Mouse (Mus musculus) MEL (cell line): ENCODE data around the gene Kcnh7.

ENCODE experiments used
- CTCF ChIP-seq, 3 experiments: IDR thresholded peaks in 2 of 3; conservative IDR thresholded peaks in 1 of 3; 2 replicates each; pipeline ENCODE4 v1.5.1; 2011 to 2012; ENCODE audit warnings: low read length in 3 of 3, low read depth in 2 of 3, mild to moderate bottlenecking in 2 of 3, improper control_type of control experiment in 1 of 3, inconsistent platforms in 1 of 3, mixed read lengths in 1 of 3, moderate library complexity in 1 of 3; ENCODE audit not compliant: control insufficient read depth in 1 of 3, insufficient read depth in 1 of 3, poor library complexity in 1 of 3, severe bottlenecking in 1 of 3
- MAFK ChIP-seq: IDR thresholded peaks from 2 replicates; pipeline ENCODE4 v1.6.1; 2011; ENCODE audit warnings: low read depth, mild to moderate bottlenecking, low read length, improper control_type of control experiment, borderline replicate concordance
- MYC ChIP-seq: IDR thresholded peaks from 2 replicates; pipeline ENCODE4 v1.6.1; 2011; ENCODE audit warnings: low read depth, mild to moderate bottlenecking, low read length, improper control_type of control experiment, moderate library complexity
- POLR2A ChIP-seq, 2 experiments: IDR thresholded peaks; 2 replicates each; pipeline ENCODE4 v1.6.1; 2011 to 2012; ENCODE audit warnings: low read length in 2 of 2, mild to moderate bottlenecking in 2 of 2, control low read depth in 1 of 2, improper control_type of control experiment in 1 of 2, low read depth in 1 of 2, moderate library complexity in 1 of 2; ENCODE audit not compliant: control insufficient read depth in 1 of 2, insufficient read depth in 1 of 2, poor library complexity in 1 of 2
- SMC3 ChIP-seq: IDR thresholded peaks from 2 replicates; pipeline ENCODE4 v1.6.1; 2011; ENCODE audit warnings: low read depth, low read length, improper control_type of control experiment
- ZNF384 ChIP-seq: IDR thresholded peaks from 2 replicates; pipeline ENCODE4 v1.6.1; 2012; ENCODE audit warnings: low read depth, mild to moderate bottlenecking, inconsistent platforms, low read length, improper control_type of control experiment

DNA sequence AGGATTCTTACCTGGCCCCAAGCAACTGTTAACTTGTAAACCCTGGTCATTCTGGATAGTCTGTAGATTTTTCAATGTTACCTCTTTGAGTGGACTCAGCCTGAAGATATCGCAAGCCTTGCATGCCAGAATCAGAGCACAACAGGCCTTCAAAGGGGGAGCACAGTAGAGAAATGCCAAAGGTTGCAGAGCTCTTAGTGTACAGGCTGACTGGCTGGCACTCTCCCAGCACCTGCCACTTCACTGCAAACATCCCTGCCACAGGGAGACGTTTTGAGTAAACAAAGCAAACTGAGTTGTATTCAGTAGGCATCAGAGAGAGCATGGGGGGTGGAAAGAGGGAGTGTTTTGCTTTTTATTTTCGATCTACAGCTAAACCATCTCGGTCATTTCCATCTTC, 375.3 kb downstream of the Kcnh7 start:
- no peak for TF ChIP-seq ZNF384
- no peak for TF ChIP-seq MYC
- no peak for TF ChIP-seq SMC3
- no peak for TF ChIP-seq POLR2A (IDR thresholded peaks at IDR 0.05; ENCODE audit: control insufficient read depth in 1 of 2, insufficient read depth in 1 of 2, low read depth in 1 of 2, low read length in 2 of 2, poor library complexity in 1 of 2)
- no peak for TF ChIP-seq MAFK
- no peak for TF ChIP-seq CTCF (IDR thresholded peaks at IDR 0.05 in 2 of 3, conservative IDR thresholded peaks at IDR 0.05 in 1 of 3; ENCODE audit: control insufficient read depth in 1 of 3, insufficient read depth in 1 of 3, low read depth in 2 of 3, low read length in 3 of 3, poor library complexity in 1 of 3, severe bottlenecking in 1 of 3)
